ENCODE assay signal across 28 mouse cellular contexts in the genomic region with DNA sequence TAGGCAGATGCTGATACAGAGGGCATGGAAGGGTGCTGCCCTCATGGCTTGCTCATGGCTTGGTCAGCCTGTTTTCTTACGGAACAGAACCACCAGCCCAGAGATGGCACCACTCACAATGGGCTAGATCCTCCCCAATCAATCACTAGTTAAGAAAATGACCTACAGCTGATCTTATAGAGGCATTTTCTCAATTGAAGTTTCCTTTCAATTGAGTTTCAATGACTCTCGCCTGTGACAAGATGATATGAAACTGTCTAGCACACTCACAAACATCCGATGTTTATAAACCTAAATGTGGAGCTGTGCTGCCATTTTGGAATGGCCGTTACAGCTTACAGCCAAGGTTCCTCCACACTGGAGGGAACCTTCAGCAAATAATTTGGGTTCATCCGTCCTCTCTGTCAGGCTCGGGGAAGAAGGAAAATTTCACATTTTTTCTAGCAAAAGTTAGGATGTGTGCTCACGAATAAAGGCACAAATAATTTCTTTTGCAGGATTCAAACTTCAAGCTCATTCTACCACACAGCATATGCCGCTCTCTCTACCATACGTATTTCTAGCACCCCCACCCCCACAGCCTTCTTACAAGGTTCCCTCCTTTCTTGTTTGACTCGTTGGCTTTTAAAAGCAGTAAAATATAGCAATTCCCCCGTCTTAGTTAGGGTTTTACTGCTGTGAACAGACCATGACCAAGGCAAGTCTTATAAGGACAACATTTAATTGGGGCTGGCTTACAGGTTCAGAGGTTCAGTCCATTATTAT. TPM values are rescaled to one million over a fixed set of nuclear protein-coding genes. Genes with fewer than 3 reads are reported as not detected.
DNase-seq lines count a peak whose midpoint lies in the region; ATAC-seq lines count a peak whose summit lies in the region.
"Had no signal": no experiment of that assay in that cellular context is flagged by ENCODE, and none has a peak within 500 bp of the region (broad histone marks: within the 10 kb centered on the region; RNA-seq: fewer than 3 reads in every experiment).

No protein-coding gene starts in this region.

- no peaks in the 10 kb centered on the region for H3K36me3 ChIP-seq in kidney, embryonic 14.5 days (ENCODE audit: control insufficient read depth, insufficient read depth, low read length)
- H3K36me3 ChIP-seq: forebrain, embryonic 10.5 days; G1E; heart, embryonic 12.5 days; heart, embryonic 15.5 days; hindbrain, embryonic 10.5 days; hindbrain, embryonic 13.5 days had no signal

- H3K9ac ChIP-seq in kidney, embryonic 14.5 days (ENCODE audit: low read depth, low read length): no peak overlapping the region
- H3K9ac ChIP-seq: forebrain, embryonic 13.5 days; heart, embryonic 12.5 days; heart, embryonic 15.5 days; hindbrain, embryonic 13.5 days had no signal

- ATAC-seq in kidney, embryonic 14.5 days (ENCODE audit: low FRiP score, low TSS enrichment): no peak
- ATAC-seq: forebrain, embryonic 13.5 days; forebrain, embryonic 16.5 days; hindbrain, embryonic 16.5 days had no signal

- no peaks in the 10 kb centered on the region for H3K27me3 ChIP-seq in kidney, embryonic 14.5 days (ENCODE audit: control insufficient read depth, insufficient read depth, low read length)
- H3K27me3 ChIP-seq: CH12.LX; heart, embryonic 12.5 days; heart, embryonic 15.5 days; hindbrain, embryonic 13.5 days had no signal

- whole genome bisulfite sequencing in kidney, embryonic 14.5 days: 81% methylated on average over 11 of the region's 11 CpGs

- H3K27ac ChIP-seq in kidney, embryonic 14.5 days (ENCODE audit: low read depth, low read length): no peak overlapping the region
- H3K27ac ChIP-seq: forebrain, embryonic 10.5 days; forebrain, embryonic 13.5 days; heart, embryonic 15.5 days; hindbrain, embryonic 10.5 days; hindbrain, embryonic 13.5 days had no signal

- H3K4me3 ChIP-seq in kidney, embryonic 14.5 days (ENCODE audit: low read length): no peak overlapping the region
- H3K4me3 ChIP-seq: forebrain, embryonic 10.5 days; forebrain, embryonic 13.5 days; heart, embryonic 12.5 days; heart, embryonic 15.5 days; hindbrain, embryonic 10.5 days; hindbrain, embryonic 13.5 days had no signal

- peak; percentile 41 to 70 for DNase-seq in frontal cortex, adult 2 months (ENCODE audit: extremely low spot score in 1 of 2, low spot score in 1 of 2)
- no peak for DNase-seq in frontal cortex, postnatal 10 days (ENCODE audit: low spot score in 2 of 2)
- peak; percentile 46 for DNase-seq in right cerebral cortex, adult 18-20 months
- DNase-seq in right cerebral cortex, postnatal 4 days: no peak
- DNase-seq in brain, adult 2 months (ENCODE audit: low read depth, low spot score): peak; percentile 67
- DNase-seq in right cerebral cortex, postnatal 25 days: peak; percentile 21
- no peak for DNase-seq in kidney, postnatal 36 days
- DNase-seq: adrenal gland, adult 2 months; adrenal gland, postnatal 14 days; B cell, adult 2 months; cerebellum, adult 18-20 months; cerebellum, adult 9-10 months; cerebellum, postnatal 14 days; gastrocnemius, postnatal 25 days; heart, adult 18-20 months; heart, postnatal 10 days; heart, postnatal 36 days had no signal

- H3K4me2 ChIP-seq in kidney, embryonic 14.5 days (replicated peaks; ENCODE audit: low read depth, low read length): no peak overlapping the region
- H3K4me2 ChIP-seq: forebrain, embryonic 13.5 days; heart, embryonic 12.5 days; heart, embryonic 15.5 days; hindbrain, embryonic 13.5 days had no signal

- peaks cover 3% of the 10 kb centered on the region; the same call in 1 of the 2 replicates for H3K4me1 ChIP-seq in kidney, embryonic 14.5 days (ENCODE audit: control insufficient read depth, insufficient read depth, low read length)
- H3K4me1 ChIP-seq: heart, embryonic 12.5 days; heart, embryonic 15.5 days had no signal

- no peaks in the 10 kb centered on the region for H3K9me3 ChIP-seq in kidney, embryonic 14.5 days (ENCODE audit: control insufficient read depth, low read length)
- H3K9me3 ChIP-seq: forebrain, embryonic 10.5 days; forebrain, embryonic 13.5 days; G1E; heart, embryonic 12.5 days; heart, embryonic 15.5 days; hindbrain, embryonic 10.5 days; hindbrain, embryonic 13.5 days had no signal

RNA-seq across cellular contexts. Expression of gene Cldn10, which starts 41.8 kb away (rescaled TPM):
- 28.5 and 32.5 TPM in 2 replicates for polyA plus RNA-seq in frontal cortex, adult 2 months (2012; rRNA removed)
- 7.3 and 12.2 TPM in 2 replicates for polyA plus RNA-seq in kidney, embryonic 14.5 days (2014; fragmentation: Nextera tagmentation; extraction: Ambion mirVana)
- polyA plus RNA-seq: G1E had no signal

Comparison
In these comparisons a context has a peak if more than half of its experiments do, and no peak if none do; other contexts are left out.
1. DNase-seq: peak in frontal cortex, adult 2 months (2 of 2), right cerebral cortex, adult 18-20 months (single experiment), brain, adult 2 months (single experiment) and right cerebral cortex, postnatal 25 days (single experiment); none in frontal cortex, postnatal 10 days (0 of 2), right cerebral cortex, postnatal 4 days (single experiment) and kidney, postnatal 36 days (0 of 2).